Mouse (Mus musculus) hindbrain, embryonic 16.5 days (tissue): Measurements from ENCODE around the gene Gnb3. TPM values are rescaled to one million over a fixed set of nuclear protein-coding genes. Genes with fewer than 3 reads are reported as not detected.
"Not testable (repeated sequence)": the region's sequence is repeated elsewhere in the genome, so short reads cannot be mapped to it uniquely, and the experiment has no call there.

Source experiments
- ATAC-seq: fragments of 200-750 bp; cut with Nextera tagmentation; 2 replicates; pipeline ENCODE4 v1.8.0; 2017; ENCODE audit warnings: moderate TSS enrichment, moderate library complexity
- H3K27ac ChIP-seq: fragments of 300-500 bp; sonication (generic); 2 replicates; pipeline ENCODE4 v1.5.1; 2014; ENCODE audit warnings: low read depth, mild to moderate bottlenecking, control low read depth, low read length, moderate library complexity
- H3K27me3 ChIP-seq: fragments of 300-500 bp; sonication (generic); replicated peaks from 2 replicates; pipeline ENCODE4 v1.6.1; 2014; ENCODE audit warnings: low read length; ENCODE audit not compliant: control insufficient read depth, insufficient read depth
- H3K36me3 ChIP-seq: fragments of 300-500 bp; sonication (generic); 2 replicates; pipeline ENCODE4 v1.6.1; 2014; ENCODE audit warnings: mild to moderate bottlenecking, low read length, moderate library complexity, mixed read lengths; ENCODE audit not compliant: control insufficient read depth, insufficient read depth
- H3K4me1 ChIP-seq: fragments of 300-500 bp; sonication (generic); 2 replicates; pipeline ENCODE4 v1.6.1; 2014; ENCODE audit warnings: low read depth, low read length; ENCODE audit not compliant: control insufficient read depth, insufficient read depth
- H3K4me2 ChIP-seq: fragments of 300-500 bp; sonication (generic); 2 replicates; pipeline ENCODE4 v1.6.1; 2014; ENCODE audit warnings: mild to moderate bottlenecking, low read length, control low read depth, moderate library complexity
- H3K4me3 ChIP-seq: fragments of 300-500 bp; sonication (generic); 2 replicates; pipeline ENCODE4 v1.5.1; 2014; ENCODE audit warnings: mild to moderate bottlenecking, low read length, control low read depth, moderate library complexity
- H3K9ac ChIP-seq: fragments of 300-500 bp; sonication (generic); 2 replicates; pipeline ENCODE4 v1.6.1; 2014; ENCODE audit warnings: low read depth, mild to moderate bottlenecking, control low read depth, low read length, moderate library complexity
- H3K9me3 ChIP-seq: fragments of 300-500 bp; sonication (generic); 2 replicates; pipeline ENCODE4 v1.6.1; 2014; ENCODE audit warnings: mild to moderate bottlenecking, low read length, moderate library complexity; ENCODE audit not compliant: control insufficient read depth
- WGBS: fragments of 180-500 bp; shearing (Covaris S2); extraction: QIAGEN DNeasy Blood & Tissue Kit; methylation state at CpG from one replicate; pipeline ENCODE4 v1.1.7; 2014; 5-methylcytosine and 5-hydroxymethylcytosine counted together
- polyA plus RNA-seq: library from polyadenylated mRNA; unstranded; fragments of >200 nt; fragmentation: Nextera tagmentation; extraction: Ambion mirVana; gene quantifications from 2 replicates; pipeline ENCODE4 v1.2.1, GENCODE M21; 2015

Gene Gnb3
- polyA plus RNA-seq, 1 experiment from 2014 or later, result 1.1 TPM

DNA sequence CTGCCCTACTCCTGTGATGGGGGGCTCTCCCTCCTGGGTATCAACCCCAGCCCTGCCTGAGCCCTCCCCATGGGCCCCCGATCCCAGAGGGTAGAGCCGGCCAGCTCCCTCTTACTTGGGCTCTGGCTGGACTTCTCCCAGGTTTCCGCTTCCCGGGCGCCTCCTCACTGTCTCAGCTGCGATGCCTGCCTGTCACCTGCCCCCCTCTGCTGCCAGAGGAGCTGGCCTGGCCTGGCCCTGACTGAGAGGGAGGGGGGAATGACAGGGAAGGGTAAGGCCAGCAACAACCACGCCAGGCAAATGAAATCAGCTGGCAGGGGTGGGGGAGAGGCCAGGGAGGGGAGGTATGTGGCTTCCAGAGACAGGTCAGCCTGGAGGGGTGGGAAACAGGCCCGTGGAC, 270 bp downstream of the Gnb3 start:
- Histone ChIP-seq H3K4me3 (no peak overlapping the region), H3K9me3 (no peaks in the 10 kb centered on the region), H3K27ac (no peak overlapping the region), H3K36me3 (peaks cover 10% of the 10 kb centered on the region; the same call in 1 of the 2 replicates), H3K4me1 (peaks cover 7% of the 10 kb centered on the region; the same call in 1 of the 2 replicates), H3K4me2 (no peak overlapping the region), H3K9ac (peak overlapping the region; percentile 22; the same call in 1 of the 2 replicates), H3K27me3 (no peaks in the 10 kb centered on the region)
- ATAC-seq, result peak; percentile 19; the same call in 1 of the 2 replicates
- 5% methylated on average over 8 of the region's 8 CpGs for WGBS

DNA sequence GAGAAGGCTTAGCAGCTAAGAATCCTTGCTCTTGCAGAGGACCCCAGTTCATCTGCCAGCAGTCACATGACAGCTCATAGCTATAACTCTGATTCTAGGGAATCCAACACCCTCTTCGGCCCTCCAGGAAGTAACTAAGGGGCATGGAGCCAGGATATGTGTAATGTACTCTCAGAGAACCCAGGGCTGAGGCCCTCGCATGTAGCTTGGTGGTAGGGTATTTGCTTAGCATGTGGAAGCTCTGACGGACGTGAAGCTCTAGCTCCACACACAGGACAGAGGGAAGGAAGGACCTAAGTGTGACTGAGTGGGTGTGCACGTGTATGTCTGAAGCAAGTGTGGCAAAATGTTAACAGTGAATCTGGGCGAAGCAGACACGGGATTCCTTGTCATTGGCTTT, 3.7 kb downstream of the Gnb3 start:
- peaks cover 7% of the 10 kb centered on the region; the same call in 1 of the 2 replicates for H3K4me1 ChIP-seq
- H3K4me2 ChIP-seq, result no peak overlapping the region
- WGBS, result 84% methylated on average over 7 of the region's 7 CpGs
- H3K36me3 ChIP-seq, result peaks cover 3% of the 10 kb centered on the region; the same call in 1 of the 2 replicates
- ATAC-seq, result no peak
- no peak overlapping the region for H3K27ac ChIP-seq
- H3K4me3 ChIP-seq, result no peak overlapping the region
- no peaks in the 10 kb centered on the region for H3K27me3 ChIP-seq
- H3K9me3 ChIP-seq, result no peaks in the 10 kb centered on the region
- H3K9ac ChIP-seq, result no peak overlapping the region

DNA sequence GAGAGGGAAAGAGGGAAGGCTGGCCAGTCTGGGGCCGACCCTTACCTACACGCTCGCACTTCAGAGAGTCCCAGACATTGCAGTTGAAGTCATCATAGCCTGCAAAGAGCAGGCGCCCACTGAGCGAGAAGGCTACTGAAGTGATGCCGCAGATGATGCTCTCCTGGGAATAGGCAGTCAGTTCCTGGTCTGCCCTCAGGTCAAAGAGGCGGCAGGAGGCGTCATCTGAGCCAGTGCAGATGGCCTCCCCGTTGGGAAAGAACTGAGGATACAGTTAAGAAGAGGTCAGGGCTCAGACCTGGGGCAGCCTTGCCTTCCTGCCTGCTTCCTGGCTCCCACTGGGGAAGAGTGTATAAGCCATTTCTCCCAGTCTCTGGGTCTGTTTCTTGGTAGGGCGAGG, 4.5 kb downstream of the Gnb3 start:
- WGBS, result 59% methylated on average over 10 of the region's 10 CpGs

DNA sequence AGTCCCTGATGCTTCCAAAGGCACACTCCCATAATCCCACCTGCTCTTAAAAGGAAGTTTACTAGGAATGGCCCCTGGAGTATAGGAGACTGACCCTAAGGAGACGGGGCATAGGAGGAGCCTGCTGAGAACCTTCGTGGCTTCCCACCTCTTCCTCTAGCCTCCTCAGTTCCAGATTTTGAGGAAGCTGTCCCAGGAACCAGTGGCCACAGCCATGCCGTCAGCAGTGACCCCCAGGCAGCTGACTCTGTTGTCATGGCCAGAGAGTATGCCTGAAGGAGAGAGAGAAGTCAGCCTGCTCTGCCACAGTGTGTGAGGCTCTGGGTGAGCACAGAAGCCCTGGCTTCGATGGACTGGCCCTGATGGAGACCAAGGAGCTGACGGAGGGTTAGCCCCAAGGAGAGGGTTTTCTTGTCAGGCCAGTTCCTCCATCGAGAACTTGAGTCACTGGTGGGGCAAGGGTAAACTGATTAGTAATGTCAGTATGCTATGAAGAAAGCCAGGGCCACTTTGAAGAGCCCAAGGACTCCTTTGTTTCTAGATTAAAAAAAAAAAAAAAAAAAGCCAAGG, 5.5 kb downstream of the Gnb3 start:
- 87% methylated on average over 6 of the region's 6 CpGs for WGBS
- H3K36me3 ChIP-seq, result no peaks in the 10 kb centered on the region
- peaks cover 4% of the 10 kb centered on the region for H3K4me1 ChIP-seq
- no peak overlapping the region for H3K4me3 ChIP-seq
- H3K9me3 ChIP-seq, result no peaks in the 10 kb centered on the region
- H3K27me3 ChIP-seq, result no peaks in the 10 kb centered on the region
- ATAC-seq, result no peak
- H3K4me2 ChIP-seq, result no peak overlapping the region
- H3K9ac ChIP-seq, result no peak overlapping the region
- H3K27ac ChIP-seq, result no peak overlapping the region

More for the DNA sequence above, 4.5 kb downstream of the Gnb3 start:
- no peaks in the 10 kb centered on the region for H3K36me3 ChIP-seq
- no peak overlapping the region for H3K4me2 ChIP-seq
- no peak for ATAC-seq
- peaks cover 7% of the 10 kb centered on the region; the same call in 1 of the 2 replicates for H3K4me1 ChIP-seq
- no peaks in the 10 kb centered on the region for H3K27me3 ChIP-seq
- no peak overlapping the region for H3K9ac ChIP-seq
- no peak overlapping the region for H3K4me3 ChIP-seq
- no peak overlapping the region for H3K27ac ChIP-seq
- H3K9me3 ChIP-seq, result no peaks in the 10 kb centered on the region

DNA sequence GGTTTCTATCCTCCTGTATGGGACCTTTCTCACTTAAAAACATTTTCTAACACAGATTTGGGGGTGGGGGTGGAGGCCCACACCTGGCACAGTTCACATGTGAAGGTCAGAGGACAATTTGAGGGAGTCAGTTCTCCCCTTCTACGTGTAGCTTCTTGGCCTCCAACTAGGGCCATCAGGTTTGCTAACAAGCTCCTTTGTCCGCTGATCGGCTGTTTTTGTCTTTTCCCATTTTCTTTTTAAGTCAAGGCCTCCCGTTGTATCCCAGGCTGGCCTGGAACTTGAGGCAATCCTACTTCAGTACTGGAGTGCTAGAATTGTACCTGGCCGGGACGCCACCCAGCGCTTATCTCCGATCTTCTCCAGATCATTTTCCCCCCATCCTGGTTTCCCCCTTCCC, 8.4 kb downstream of the Gnb3 start:
- Histone ChIP-seq H3K27ac (no peak overlapping the region), H3K4me3 (no peak overlapping the region), H3K36me3 (no peaks in the 10 kb centered on the region), H3K4me2 (no peak overlapping the region), H3K9me3 (no peaks in the 10 kb centered on the region), H3K9ac (no peak overlapping the region), H3K27me3 (no peaks in the 10 kb centered on the region), H3K4me1 (peaks cover 14% of the 10 kb centered on the region)
- WGBS, result 93% methylated on average over 8 of the region's 8 CpGs
- no peak for ATAC-seq

DNA sequence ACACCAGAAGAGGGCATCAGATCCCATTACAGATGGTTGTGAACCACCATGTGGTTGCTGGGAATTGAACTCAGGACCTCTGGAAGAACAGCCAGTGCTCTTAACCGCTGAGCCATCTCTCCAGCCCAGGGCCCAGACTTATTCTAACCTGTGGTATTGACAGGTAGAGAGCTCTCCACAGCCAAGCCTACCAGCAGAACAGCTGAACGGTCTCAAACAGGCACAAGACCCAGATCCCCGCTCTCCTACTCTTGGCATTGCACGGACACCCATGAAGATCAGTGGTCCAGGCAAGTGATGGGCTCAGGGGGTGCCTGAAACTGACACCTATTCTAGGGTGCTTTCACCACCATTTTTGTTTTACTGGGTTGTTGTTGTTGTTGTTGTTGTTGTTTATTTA, 8.9 kb downstream of the Gnb3 start:
- not testable (repeated sequence) for H3K9ac ChIP-seq, H3K4me3 ChIP-seq, H3K27me3 ChIP-seq, H3K27ac ChIP-seq, H3K36me3 ChIP-seq, ATAC-seq, H3K4me2 ChIP-seq, H3K9me3 ChIP-seq
- H3K4me1 ChIP-seq, result peaks cover 14% of the 10 kb centered on the region
- WGBS, result 93% methylated on average over 4 of the region's 4 CpGs

DNA sequence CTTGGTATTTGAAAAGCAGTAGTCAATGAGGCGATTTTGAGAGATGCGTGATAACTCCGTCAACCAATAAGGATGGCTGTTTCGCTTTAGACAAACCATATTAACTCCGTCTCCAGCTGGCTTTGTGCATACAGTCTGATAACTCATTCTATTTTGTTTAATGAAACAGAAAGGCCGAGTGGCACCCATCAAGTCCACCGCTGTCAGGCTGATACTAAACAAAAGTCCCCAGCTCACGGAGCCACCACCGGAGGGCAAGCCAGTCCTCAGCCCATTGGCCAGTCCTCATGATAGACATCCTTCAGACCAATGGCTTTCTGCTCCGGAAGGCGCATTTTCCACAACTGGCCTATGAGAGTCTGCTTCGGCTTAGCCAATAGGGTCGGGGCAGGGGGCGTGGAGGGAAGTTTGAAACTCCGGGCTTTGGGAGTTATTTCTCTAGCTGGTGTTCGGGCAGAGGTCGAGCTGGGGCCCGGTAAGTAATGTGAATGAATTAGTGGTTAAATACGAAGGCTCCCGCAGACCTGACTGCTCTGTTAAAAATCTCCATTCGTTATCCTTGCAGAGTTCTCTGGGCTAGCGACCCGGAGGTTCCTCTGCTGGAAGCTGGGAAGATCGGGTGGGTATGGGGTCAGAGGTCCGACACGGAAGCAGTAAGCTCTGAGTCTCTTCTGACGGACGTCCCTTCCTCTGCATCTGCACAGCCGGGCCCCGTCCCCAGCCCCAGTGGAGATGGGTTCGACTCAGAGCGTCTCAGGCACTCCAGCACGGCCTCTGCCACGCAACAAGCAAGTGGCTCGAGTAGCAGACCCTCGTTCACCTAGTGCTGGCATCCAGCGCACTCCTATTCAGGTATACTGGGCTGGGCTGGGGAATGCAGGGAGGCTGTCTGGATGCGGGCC, 10.0 kb downstream of the Gnb3 start:
- under 1% methylated on average over 38 of the region's 38 CpGs for WGBS
- H3K9ac ChIP-seq, result peak overlapping the region; percentile 79
- no peaks in the 10 kb centered on the region for H3K9me3 ChIP-seq
- peak; percentile 83 for ATAC-seq
- peak overlapping the region; percentile 74 for H3K4me3 ChIP-seq
- H3K4me2 ChIP-seq, result peak overlapping the region; percentile 57
- no peaks in the 10 kb centered on the region for H3K27me3 ChIP-seq
- peak overlapping the region; percentile 93 for H3K27ac ChIP-seq
- peaks cover 14% of the 10 kb centered on the region for H3K4me1 ChIP-seq
- peaks cover 5% of the 10 kb centered on the region for H3K36me3 ChIP-seq

DNA sequence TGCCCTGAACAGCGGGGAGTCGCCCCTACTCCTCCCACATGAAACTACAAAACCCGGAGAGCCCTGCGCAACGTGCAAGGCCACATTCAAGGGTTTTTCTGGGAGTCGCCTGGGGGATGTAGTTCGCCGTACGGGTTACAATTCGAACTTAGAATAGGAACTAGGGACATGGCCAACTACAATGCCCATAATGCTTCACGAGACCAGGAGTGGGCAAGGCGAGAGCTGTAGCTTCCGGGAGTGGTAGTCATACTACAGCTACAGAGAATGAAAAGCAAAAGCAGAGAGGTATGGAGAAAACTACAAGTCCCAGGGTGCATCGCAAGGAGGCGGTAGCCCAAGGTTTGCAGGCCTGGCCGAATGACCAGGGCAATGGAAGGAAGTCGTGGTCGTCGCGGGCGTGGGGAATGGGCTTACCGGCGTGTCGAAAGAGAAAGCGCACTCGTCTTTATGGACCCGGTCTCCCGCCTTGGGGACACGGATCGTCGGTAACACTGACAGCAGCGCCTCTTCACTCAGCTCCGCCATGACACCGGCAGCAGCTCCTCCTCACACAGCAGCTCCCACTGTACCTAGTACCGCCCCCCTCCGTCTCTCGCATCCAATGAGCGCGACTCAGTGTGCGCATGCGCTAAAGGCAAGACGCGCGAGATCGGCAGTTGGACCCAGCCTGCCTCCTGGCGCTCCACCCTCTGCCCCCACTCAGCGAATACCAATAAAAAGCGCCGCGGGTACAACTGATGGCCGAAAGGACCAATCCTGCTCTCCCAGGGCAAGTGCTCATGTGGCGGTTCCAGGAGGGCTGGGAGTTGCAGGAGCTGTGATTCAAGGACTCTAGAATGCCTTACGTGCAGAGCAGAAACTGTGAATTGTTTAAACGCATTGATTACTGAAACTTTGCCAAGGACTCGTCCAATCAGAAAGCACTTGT, 10.9 kb downstream of the Gnb3 start, which contains the start of the genes Usp5 and Cdca3:
TSS of gene Usp5 (minus strand) at position 617 of the 931 bp plus-strand sequence.
TSS of gene Cdca3 (plus strand) at position 680 of the 931 bp plus-strand sequence.
- WGBS, result under 1% methylated on average over 55 of the region's 55 CpGs
- Histone ChIP-seq H3K36me3 (peaks cover 13% of the 10 kb centered on the region), H3K9me3 (no peaks in the 10 kb centered on the region), H3K4me1 (peaks cover 14% of the 10 kb centered on the region), H3K27me3 (no peaks in the 10 kb centered on the region), H3K9ac (peak within 1 kb of the TSS; percentile 79), H3K4me3 (peak within 1 kb of the TSS; percentile 74), H3K4me2 (peak within 1 kb of the TSS; percentile 69), H3K27ac (peak within 1 kb of the TSS; percentile 93)
- peak; percentile 96 for ATAC-seq
